Mouse (Mus musculus): ENCODE data around the gene Cachd1. TPM values are rescaled to one million over a fixed set of nuclear protein-coding genes. Genes with fewer than 3 reads are reported as not detected.

Cachd1 gene
- polyA plus RNA-seq, 1 experiment from 2014 or later, result 11.9 TPM

Other genes starting within 250 kb of the Cachd1 start
- not detected in 2 replicates for gene Gm10577, start 244.0 kb downstream of the Cachd1 start, polyA plus RNA-seq (2015; fragmentation: Nextera tagmentation; extraction: Ambion mirVana)

Measured in neural tube, embryonic 15.5 days (tissue).